Mouse (Mus musculus) ES-Bruce4 (cell line): ENCODE results near the gene Amz1. TPM values are rescaled to one million over a fixed set of nuclear protein-coding genes. Genes with fewer than 3 reads are reported as not detected.
A peak's percentile ranks its signal among the peaks of the same experiment; 100 is the strongest.

Source experiments
- H3K27ac ChIP-seq: 2 replicates; pipeline ENCODE4 v1.5.1; 2012; ENCODE audit warnings: low read length, inconsistent platforms; ENCODE audit not compliant: insufficient read depth
- H3K27me3 ChIP-seq: 2 replicates; pipeline ENCODE4 v1.6.1; 2012; ENCODE audit warnings: mild to moderate bottlenecking, low read length, inconsistent platforms; ENCODE audit not compliant: control insufficient read depth, poor library complexity, insufficient read depth, severe bottlenecking
- H3K36me3 ChIP-seq: 2 replicates; pipeline ENCODE4 v1.6.1; 2012; ENCODE audit warnings: inconsistent platforms, mild to moderate bottlenecking, low read length, moderate library complexity; ENCODE audit not compliant: control insufficient read depth, poor library complexity, insufficient read depth, severe bottlenecking
- H3K4me1 ChIP-seq: one replicate; pipeline ENCODE4 v1.8.1; 2011; ENCODE audit warnings: low read length; ENCODE audit not compliant: control insufficient read depth, insufficient read depth
- H3K4me3 ChIP-seq: 2 replicates; pipeline ENCODE4 v1.5.1; 2011; ENCODE audit warnings: low read depth, mild to moderate bottlenecking, low read length
- H3K9ac ChIP-seq: 2 replicates; pipeline ENCODE4 v1.6.1; 2012; ENCODE audit warnings: low read depth, mild to moderate bottlenecking, inconsistent platforms; ENCODE audit not compliant: poor library complexity, severe bottlenecking
- H3K9me3 ChIP-seq: replicated peaks from 2 replicates; pipeline ENCODE4 v1.6.1; 2012; ENCODE audit warnings: mild to moderate bottlenecking, low read length, inconsistent platforms; ENCODE audit not compliant: control insufficient read depth, poor library complexity, insufficient read depth, severe bottlenecking
- CTCF ChIP-seq: IDR thresholded peaks from one replicate; pipeline ENCODE4 v1.8.1; 2011; ENCODE audit warnings: low read depth, low read length
- EP300 ChIP-seq: IDR thresholded peaks from 2 replicates; pipeline ENCODE4 v1.6.1; 2011; ENCODE audit warnings: low read depth, low read length; ENCODE audit not compliant: insufficient read depth
- POLR2A ChIP-seq: IDR thresholded peaks from one replicate; pipeline ENCODE4 v1.8.1; 2011; ENCODE audit warnings: low read length; ENCODE audit not compliant: insufficient read depth
- polyA plus RNA-seq: library from polyadenylated mRNA; stranded (reverse); fragments of >200 nt; gene quantifications from 2 replicates; pipeline ENCODE4 v1.2.4, GENCODE M21; 2011; ENCODE audit warnings: low read depth; ENCODE audit not compliant: missing spikeins, insufficient read depth, insufficient read length

Amz1 gene
- polyA plus RNA-seq, 1 experiment: 0.60 TPM

- no peaks in the 10 kb centered on the region for H3K36me3 ChIP-seq
- peak within 1 kb of the TSS; percentile 45 for H3K9ac ChIP-seq
- H3K4me3 ChIP-seq: peak within 1 kb of the TSS; percentile 90
- H3K4me1 ChIP-seq: peaks cover 3% of the 10 kb centered on the region
- H3K9me3 ChIP-seq: no peaks in the 10 kb centered on the region
- TF ChIP-seq CTCF (no peak), EP300 (no peak), POLR2A (peak; percentile 36)
- no peaks in the 10 kb centered on the region for H3K27me3 ChIP-seq
- peak within 1 kb of the TSS; percentile 56 for H3K27ac ChIP-seq
These were observed 21.8 kb upstream of the Amz1 start, which contains the start of gene Iqce for GRCm38 (mm10) chr5:140702103-140702513. Gene Iqce, minus strand, starts transcription at chr5:140702378.

DNA sequence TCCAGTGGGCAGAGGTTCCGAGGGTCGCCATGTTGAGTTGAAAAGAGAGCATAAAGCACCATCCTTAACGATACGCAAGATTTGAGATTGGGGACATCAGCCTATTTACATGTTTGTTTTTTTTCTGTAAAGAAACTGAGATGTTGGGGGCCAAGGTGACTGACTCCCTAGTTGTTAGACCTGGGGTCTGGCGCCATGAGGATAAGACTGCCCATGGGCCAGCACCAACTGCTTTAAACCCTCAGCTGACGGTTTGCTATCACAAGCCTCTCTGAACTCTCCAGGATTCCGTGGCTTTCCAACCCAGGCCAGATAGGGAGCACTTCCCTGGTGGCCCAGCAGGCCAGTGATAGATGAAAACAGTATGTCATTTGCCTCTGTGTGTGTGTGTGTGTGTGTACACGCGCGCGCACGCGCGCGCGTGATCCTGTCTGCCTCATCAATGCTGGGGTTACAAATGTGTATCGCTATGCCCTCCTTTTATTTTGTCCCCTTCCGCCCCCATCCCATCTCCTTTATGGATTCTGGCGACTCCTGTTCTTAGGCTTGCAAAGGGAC lies 21.2 kb upstream of the Amz1 start:
- Histone ChIP-seq H3K27ac (peak overlapping the region; percentile 56), H3K9me3 (no peaks in the 10 kb centered on the region), H3K36me3 (no peaks in the 10 kb centered on the region), H3K4me1 (peaks cover 3% of the 10 kb centered on the region), H3K9ac (peak overlapping the region; percentile 45), H3K4me3 (peak overlapping the region; percentile 90), H3K27me3 (no peaks in the 10 kb centered on the region)
- no peak for TF ChIP-seq POLR2A
- no peak for TF ChIP-seq EP300

DNA sequence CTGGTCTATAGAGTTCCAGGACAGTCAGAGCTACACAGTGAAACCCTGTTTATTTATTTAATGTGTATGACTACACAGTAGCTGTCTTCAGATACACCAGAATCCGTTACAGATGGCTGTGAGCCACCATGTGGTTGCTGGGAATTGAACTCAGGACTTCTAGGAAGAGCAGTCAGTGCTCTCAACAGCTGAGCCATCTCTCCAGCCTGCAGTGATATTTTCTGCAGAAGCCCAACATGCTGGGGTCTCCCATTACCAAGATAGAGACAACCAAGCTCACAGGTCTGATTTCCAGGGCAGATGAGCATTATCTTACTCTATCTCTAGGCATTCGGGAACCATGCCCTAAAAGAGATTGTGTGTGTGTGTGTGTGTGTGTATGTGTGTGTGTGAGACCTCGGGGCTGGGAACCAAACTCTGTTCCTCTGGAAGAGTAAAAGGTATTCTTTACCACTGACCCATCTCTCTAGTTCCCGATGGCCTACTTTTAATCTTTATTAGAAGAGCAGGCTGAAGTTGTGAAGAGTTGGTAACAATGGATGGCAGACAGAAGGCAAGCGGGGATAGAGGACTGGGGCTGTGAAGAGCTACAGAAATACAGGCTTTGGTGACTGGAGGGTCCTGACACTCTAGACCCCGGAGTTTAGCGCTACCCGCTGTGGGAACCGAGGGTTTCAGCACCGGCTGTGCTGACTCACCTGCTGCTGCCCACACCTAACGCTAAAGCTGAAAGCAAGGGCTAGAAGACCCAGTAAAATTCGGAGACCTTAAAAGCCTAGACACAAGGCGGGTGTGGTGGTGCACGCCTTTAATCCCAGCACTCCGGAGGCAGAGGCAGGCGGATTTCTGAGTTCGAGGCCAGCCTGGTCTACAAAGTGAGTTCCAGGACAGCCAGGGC lies 20.2 kb upstream of the Amz1 start:
- H3K27me3 ChIP-seq: no peaks in the 10 kb centered on the region
- H3K9ac ChIP-seq: peak overlapping the region; percentile 45
- peak overlapping the region; percentile 86 for H3K27ac ChIP-seq
- no peaks in the 10 kb centered on the region for H3K36me3 ChIP-seq
- no peaks in the 10 kb centered on the region for H3K9me3 ChIP-seq
- peaks cover 3% of the 10 kb centered on the region for H3K4me1 ChIP-seq
- peak overlapping the region; percentile 83 for H3K4me3 ChIP-seq
- no peak for TF ChIP-seq POLR2A
- no peak for TF ChIP-seq CTCF
- no peak for TF ChIP-seq EP300

- H3K27me3 ChIP-seq: no peaks in the 10 kb centered on the region
- H3K9ac ChIP-seq: peak within 1 kb of the TSS; percentile 74
- no peaks in the 10 kb centered on the region for H3K36me3 ChIP-seq
- TF ChIP-seq CTCF (no peak), EP300 (peak; percentile 8; the same call in 1 of the 2 replicates), POLR2A (peak; percentile 89)
- H3K4me3 ChIP-seq: peak within 1 kb of the TSS; percentile 83
- H3K27ac ChIP-seq: peak within 1 kb of the TSS; percentile 86
- H3K4me1 ChIP-seq: peaks cover under 1% of the 10 kb centered on the region
- H3K9me3 ChIP-seq: no peaks in the 10 kb centered on the region
These were observed 19.3 kb upstream of the Amz1 start, which contains the start of gene Brat1 for GRCm38 (mm10) chr5:140704378-140705251. Gene Brat1, plus strand, starts transcription at chr5:140705011.

DNA sequence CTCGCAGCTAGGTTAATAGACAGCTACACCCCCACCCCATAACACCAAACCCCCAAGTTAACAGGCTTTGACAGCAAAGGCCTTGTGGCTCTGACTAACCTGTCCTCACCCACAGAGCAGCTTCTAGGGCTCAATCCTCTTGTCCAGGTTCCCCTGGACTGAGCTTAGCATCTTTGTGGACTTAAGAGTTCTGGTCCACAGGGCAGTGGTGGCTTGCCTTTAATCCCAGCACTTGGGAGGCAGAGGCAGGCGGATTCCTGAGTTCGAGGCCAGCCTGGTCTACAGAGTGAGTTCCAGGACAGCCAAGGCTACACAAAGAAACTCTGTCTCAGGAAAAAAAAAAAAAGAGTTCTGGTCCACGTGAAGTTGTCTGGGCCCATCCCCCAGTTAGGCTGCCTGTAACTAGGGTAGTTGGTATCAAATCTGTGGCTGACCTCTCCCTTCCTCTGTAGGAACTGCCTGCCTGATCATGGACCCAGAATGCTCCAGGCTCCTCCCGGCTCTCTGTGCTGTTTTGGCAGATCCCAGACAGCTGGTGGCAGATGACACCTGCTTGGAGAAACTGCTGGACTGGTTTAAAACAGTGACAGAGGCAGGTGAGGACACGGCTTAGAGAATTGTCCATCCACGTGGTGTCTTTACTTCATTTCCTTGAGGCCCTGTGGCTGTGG lies 18.3 kb upstream of the Amz1 start:
- Histone ChIP-seq H3K27ac (no peak overlapping the region; the same call in 1 of the 2 replicates), H3K27me3 (no peaks in the 10 kb centered on the region), H3K4me3 (peak overlapping the region; percentile 81), H3K9ac (peak overlapping the region; percentile 74), H3K9me3 (no peaks in the 10 kb centered on the region), H3K36me3 (no peaks in the 10 kb centered on the region), H3K4me1 (no peaks in the 10 kb centered on the region)
- no peak for TF ChIP-seq EP300
- no peak for TF ChIP-seq POLR2A
- TF ChIP-seq CTCF: no peak
